Mouse (Mus musculus) testis, adult 2 months (tissue): Measurements from ENCODE around the gene Pex11g.

Experiments
- CTCF ChIP-seq: fragments of 200-500 bp; IDR thresholded peaks from 2 replicates; pipeline ENCODE4 v1.5.1; 2012; ENCODE audit warnings: low read depth, mild to moderate bottlenecking, inconsistent platforms, low read length, moderate library complexity; ENCODE audit not compliant: control insufficient read depth, insufficient read depth, insufficient replicate concordance
- POLR2A ChIP-seq: fragments of 200-500 bp; IDR thresholded peaks from 2 replicates; pipeline ENCODE4 v1.6.1; 2012; ENCODE audit warnings: low read depth, mild to moderate bottlenecking, inconsistent platforms, low read length, moderate library complexity; ENCODE audit not compliant: control insufficient read depth

DNA sequence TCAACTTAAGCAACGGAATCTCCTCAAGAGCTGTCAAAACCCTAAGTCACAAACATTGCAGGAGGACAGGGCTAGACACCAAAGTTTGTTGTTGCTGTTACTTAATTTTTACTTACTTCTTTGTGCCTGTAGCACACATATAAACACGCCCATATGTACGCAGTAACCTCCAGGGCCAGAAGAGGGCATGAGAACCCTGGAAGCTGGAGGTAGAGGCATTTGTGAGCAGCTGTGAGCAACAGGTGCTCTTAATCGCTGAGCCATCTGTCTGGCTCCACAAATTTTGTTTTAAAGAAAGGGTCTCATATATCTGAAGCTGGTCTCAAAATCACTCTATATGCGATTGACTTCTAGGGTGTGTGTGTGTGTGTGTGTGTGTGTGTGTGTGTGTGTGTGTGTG, 3.2 kb downstream of the Pex11g start:
- TF ChIP-seq CTCF (0 out of 2 replicates have a peak, but pooled peaks have one; percentile 14), POLR2A (no peak)
